Mouse (Mus musculus): ENCODE measurements around the gene Sec24c.
A peak's percentile ranks its signal among the peaks of the same experiment; 100 is the strongest.
"Not testable (repeated sequence)": the region's sequence is repeated elsewhere in the genome, so short reads cannot be mapped to it uniquely, and the experiment has no call there.

Sec24c gene

GRCm38 (mm10) chr14:20696986-20697385 is 22.9 kb downstream of the Sec24c start:
- peak; percentile 38 to 48 for DNase-seq (ENCODE audit: low spot score in 2 of 2)

- DNase-seq (ENCODE audit: low spot score in 2 of 2), result no peak
These were observed 24.4 kb downstream of the Sec24c start for GRCm38 (mm10) chr14:20698515-20698914.

- no peak for DNase-seq (ENCODE audit: low spot score in 2 of 2)
These were observed 26.3 kb downstream of the Sec24c start for GRCm38 (mm10) chr14:20700362-20700761.

GRCm38 (mm10) chr14:20701554-20701953 is 27.4 kb downstream of the Sec24c start:
- no peak for DNase-seq (ENCODE audit: low spot score in 2 of 2)

GRCm38 (mm10) chr14:20702096-20702740 is 28.1 kb downstream of the Sec24c start:
- no peak for DNase-seq (ENCODE audit: low spot score in 2 of 2)

- peak; percentile 85 to 86 for DNase-seq (ENCODE audit: low spot score in 2 of 2)
These were observed 28.8 kb downstream of the Sec24c start, which contains the start of gene Chchd1 for GRCm38 (mm10) chr14:20702741-20703381. TSS of gene Chchd1 (plus strand) at chr14:20703006.

- not testable (repeated sequence) for DNase-seq (ENCODE audit: low spot score in 2 of 2)
These were observed 29.4 kb downstream of the Sec24c start for GRCm38 (mm10) chr14:20703461-20703860.

- peak; percentile 85 to 88 for DNase-seq (ENCODE audit: low spot score in 2 of 2)
These were observed 33.4 kb downstream of the Sec24c start, which contains the start of gene Zswim8 for GRCm38 (mm10) chr14:20707201-20708190. TSS of gene Zswim8 (plus strand) at chr14:20707552.

- DNase-seq (ENCODE audit: low spot score in 2 of 2), result no peak
These were observed 34.1 kb downstream of the Sec24c start for GRCm38 (mm10) chr14:20708239-20708638.

GRCm38 (mm10) chr14:20713832-20714231 is 39.7 kb downstream of the Sec24c start:
- DNase-seq (ENCODE audit: low spot score in 2 of 2), result no peak

- DNase-seq (ENCODE audit: low spot score in 2 of 2), result no peak
These were observed 44.3 kb downstream of the Sec24c start for GRCm38 (mm10) chr14:20718443-20718842.

- DNase-seq (ENCODE audit: low spot score in 2 of 2), result no peak
These were observed 45.7 kb downstream of the Sec24c start for GRCm38 (mm10) chr14:20719767-20720166.

- DNase-seq (ENCODE audit: low spot score in 2 of 2), result no peak
These were observed 47.3 kb downstream of the Sec24c start for GRCm38 (mm10) chr14:20721371-20721770.

GRCm38 (mm10) chr14:20723006-20723405 is 48.9 kb downstream of the Sec24c start:
- DNase-seq (ENCODE audit: low spot score in 2 of 2), result no peak

- DNase-seq (ENCODE audit: low spot score in 2 of 2), result no peak
These were observed 49.9 kb downstream of the Sec24c start for GRCm38 (mm10) chr14:20724043-20724442.

- DNase-seq (ENCODE audit: low spot score in 2 of 2), result no peak
These were observed 51.7 kb downstream of the Sec24c start for GRCm38 (mm10) chr14:20725660-20726339.

GRCm38 (mm10) chr14:20729871-20730270 is 55.8 kb downstream of the Sec24c start:
- DNase-seq (ENCODE audit: low spot score in 2 of 2), result no peak

GRCm38 (mm10) chr14:20730853-20731602 is 56.9 kb downstream of the Sec24c start:
- no peak for DNase-seq (ENCODE audit: low spot score in 2 of 2)

- DNase-seq (ENCODE audit: low spot score in 2 of 2), result peak in 1 of 2 experiments; percentile 41
These were observed 59.2 kb downstream of the Sec24c start for GRCm38 (mm10) chr14:20733041-20733951.

All from spleen, postnatal 36 days (tissue).